Mouse (Mus musculus): ENCODE results near the gene Adgrg2. TPM values are rescaled to one million over a fixed set of nuclear protein-coding genes. Genes with fewer than 3 reads are reported as not detected.

Adgrg2 gene
- total RNA-seq (2021) (1 to 10 TPM; 3.9 to 4.8 TPM), polyA plus RNA-seq (2012; rRNA removed) (0.65 and 1.00 TPM in 2 replicates)
- long read RNA-seq, result 0 reads

DNA sequence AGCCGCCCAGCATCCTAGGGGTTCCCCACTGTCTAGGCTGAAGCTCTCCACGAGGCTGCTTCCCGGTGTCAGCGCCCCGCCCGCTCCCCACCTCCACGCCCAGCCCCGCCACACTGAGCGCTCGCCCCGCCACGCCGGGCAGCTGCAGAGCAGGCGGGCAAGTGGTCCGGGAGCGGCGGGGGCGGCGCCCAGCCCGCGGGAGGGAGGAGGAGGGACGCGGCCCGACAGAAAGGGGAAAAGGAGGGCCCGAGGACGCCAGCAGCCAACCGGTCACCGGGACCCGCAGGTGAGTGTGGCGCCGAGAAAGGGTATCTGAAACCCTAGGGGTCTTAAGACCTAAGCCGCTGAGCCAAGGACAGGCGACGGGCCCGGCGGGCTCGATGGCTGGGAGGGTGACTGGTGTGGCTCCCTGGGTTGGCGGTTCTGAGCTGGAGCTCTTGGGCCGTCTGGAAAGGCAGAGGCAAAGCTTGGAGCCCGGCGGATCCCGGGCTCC lies at the start of gene Adgrg2:
TSS of gene Adgrg2 (plus strand) at position 227 of the 493 bp plus-strand sequence.
- peak; percentile 40 for DNase-seq

DNA sequence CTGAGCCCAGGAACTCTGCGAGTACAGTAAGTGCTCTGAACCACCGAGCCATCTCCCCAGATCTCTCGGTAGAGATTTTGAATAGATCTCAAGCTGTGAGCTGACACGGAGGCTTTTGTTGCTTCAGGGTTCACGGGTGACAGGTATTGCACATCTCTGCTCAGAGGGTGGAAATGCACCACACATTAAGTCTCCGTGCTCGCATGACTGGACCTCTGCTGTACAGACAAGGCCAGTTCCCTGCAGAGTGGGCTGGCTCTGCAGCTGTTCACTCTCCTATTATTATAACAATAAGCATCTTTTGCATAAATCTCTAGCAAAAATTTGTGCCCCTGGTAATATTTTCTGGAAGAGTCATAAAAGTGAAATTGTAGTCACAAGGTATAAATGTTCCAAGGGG lies 39.5 kb upstream of the Adgrg2 start:
- no peak for DNase-seq

DNA sequence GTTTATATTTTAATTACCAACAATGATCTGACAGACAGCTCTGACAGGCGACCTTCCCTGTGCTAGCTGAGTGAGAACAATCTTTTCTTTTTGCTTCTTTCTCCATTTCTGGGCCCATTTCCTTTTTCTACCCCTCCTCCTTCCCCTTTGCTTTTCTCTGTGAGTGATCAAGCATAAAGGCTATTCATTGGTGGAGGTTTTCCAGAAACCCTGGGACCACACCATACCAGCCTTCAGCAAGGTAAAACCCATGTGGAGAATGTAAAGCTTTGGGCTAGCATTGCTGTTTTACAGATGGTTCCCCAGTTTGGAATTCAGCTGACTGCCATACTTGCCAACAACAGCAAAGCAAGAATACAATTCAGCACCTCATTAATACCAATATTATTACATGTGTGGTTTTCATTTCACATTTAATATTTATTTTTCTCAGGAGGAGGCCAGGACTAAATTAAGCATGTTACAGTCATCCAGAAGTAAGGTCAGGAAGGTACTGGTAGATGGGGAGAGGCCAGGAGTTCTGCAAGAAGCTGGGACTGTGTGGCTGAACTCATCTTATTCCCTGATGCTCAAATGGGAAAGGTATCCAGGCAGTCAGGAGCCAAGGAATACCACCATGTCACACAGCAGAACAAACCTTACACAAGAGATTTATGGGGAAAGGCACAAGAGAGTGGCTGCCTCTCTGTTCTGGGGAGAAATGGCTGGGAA lies 38.4 kb upstream of the Adgrg2 start:
- DNase-seq, result no peak

DNA sequence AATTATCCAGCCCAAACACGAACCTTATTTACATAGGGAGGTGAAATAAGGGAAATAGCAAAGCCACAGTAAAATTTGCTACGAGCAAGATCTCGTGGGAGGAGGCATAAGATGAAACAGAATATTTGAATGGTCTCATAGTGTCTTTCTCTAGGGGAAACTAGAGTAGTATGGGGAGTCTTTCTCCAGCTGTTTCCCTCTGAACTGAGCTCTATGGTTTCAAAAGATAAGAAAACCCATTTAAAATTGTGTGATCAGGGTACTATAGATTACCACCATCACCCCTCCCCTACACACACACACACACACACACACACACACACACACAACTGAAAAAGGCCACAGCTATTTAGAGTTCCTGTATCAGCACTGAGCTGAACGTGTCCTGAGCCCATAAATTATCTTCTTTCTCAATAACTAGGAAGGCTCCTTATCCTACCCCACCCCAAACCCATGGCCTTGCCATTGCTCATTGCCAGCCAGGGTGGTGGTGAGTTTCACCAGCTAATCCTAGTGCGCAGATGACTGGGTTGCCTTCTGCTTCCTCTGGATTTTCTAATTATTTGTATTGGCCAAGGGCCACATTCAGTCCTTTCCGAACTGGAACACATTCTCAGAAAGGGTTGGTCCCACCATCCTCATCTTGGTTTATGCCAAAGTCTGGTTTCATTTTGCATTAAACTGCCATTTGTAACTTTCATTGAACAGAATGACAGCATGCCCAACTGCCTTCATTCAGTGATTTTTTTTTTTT lies 5.6 kb upstream of the Adgrg2 start:
- DNase-seq, result peak; percentile 69

DNA sequence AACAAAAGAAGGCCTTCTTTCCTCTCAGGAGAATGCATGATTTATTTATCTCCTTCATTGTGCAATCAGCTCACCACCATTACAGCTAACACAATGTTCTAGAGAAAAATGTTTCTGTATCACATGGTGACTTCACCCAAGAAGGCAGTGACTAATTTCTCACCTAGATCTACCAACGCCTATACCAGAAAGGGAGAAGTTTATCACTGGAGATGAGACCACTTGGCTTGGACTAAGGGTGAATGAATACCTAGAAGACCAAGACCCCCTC lies 5.1 kb upstream of the Adgrg2 start:
- peak; percentile 3 for DNase-seq

DNA sequence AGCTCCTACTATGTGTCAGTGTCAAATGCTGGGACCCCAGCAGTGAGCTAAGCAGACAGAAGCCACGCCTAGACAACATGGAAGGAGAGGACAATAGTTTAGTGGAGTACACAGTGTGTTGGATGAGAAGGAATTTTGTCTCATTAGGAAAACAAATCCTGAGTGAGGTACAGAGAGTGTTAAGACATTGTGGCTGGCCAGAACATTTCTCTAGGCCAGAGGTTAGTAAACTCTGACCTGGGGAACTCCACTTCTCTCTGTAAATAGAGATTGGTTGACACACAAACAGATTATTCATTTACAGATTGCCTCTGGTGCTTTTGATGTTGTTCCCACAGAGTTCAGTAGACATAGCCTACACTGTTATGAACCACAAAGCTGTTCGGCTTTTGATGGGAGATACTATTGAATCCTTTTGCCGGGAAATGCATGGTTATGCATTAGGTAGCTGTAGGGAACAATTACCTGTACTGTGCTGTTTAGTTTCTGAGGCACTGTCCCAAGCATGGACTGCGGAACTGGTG lies 22.5 kb downstream of the Adgrg2 start:
- DNase-seq, result no peak

DNA sequence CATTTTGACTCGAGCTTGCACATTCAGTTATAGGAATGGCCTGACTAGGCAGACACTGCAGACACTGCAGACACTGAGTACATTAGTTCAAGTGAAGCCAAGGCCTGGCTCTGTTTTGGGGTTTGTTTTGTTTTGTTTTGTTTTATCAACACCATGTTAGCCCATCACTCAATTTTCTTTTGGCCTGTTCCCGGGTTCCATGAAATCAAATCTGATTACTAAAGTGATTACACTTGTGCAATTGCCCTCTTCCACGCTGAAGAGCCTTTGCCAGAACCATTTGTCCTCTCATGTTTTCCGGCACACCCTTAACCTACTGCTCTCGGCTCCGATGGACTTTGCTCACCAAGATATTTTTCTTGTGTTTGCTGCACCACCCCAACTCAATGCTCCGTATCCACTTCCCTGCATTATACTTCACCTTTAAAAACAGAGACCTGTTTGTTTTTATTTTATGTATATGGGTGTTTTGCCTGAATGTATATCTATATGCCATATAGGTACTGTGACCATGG lies 23.4 kb downstream of the Adgrg2 start:
- no peak for DNase-seq

DNA sequence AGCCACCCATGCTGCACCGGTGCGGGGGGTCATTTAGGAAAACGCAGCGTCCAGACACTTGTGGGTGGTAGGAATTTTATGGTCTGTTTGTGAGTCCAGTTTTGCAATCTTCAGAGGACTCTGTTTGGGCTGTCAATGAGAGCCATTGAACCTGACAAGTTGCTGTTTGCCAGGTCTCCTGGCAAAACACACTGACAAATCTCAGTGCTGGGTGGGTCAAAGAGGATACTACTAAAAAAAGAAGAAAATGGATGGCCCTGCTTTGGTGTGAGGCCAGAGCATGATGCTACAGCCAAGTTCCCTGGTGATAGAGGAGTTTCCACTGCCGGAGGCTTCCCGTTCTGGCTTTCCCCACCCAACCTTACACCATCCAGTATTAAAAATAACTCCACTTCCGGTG lies 27.9 kb downstream of the Adgrg2 start:
- DNase-seq, result peak; percentile 15

DNA sequence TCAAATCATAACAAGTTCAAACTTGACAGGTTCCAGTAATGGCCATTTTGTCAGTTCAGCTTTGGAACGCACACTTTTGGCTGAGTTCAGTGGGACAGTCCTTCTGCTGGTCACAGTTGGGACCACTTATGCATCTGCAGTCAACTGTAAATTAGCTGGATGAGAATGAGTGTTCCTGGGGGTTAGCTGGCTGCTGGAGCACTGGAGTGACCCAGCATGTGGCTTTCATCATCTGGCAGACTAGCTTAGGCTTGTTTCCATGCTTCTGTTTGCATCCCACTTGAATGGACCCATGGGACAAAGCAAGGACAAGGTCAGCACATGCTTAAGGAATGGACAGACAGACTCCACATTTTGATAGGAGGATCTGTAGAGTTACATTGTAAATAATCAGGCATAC lies 33.2 kb downstream of the Adgrg2 start:
- DNase-seq, result no peak

DNA sequence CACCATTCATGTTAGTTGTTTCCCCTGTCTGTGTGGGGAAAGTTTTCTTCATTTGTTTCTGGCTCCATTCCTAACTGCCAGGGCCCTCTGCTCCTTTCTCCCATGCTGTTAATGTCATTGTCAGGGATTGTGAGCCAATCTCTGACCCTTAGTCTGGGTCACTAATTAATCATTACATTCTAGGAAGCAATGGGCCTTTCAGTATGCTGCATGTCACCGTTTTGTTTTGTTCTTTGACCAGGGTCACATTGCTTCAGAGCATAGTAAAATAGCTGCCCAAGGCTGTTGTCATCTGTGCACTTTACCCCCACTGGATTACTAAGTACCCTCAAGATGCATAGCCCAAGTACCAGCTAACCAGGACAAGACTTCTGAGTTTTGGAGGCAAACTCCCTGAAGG lies 36.0 kb downstream of the Adgrg2 start:
- DNase-seq, result peak; percentile 33

DNA sequence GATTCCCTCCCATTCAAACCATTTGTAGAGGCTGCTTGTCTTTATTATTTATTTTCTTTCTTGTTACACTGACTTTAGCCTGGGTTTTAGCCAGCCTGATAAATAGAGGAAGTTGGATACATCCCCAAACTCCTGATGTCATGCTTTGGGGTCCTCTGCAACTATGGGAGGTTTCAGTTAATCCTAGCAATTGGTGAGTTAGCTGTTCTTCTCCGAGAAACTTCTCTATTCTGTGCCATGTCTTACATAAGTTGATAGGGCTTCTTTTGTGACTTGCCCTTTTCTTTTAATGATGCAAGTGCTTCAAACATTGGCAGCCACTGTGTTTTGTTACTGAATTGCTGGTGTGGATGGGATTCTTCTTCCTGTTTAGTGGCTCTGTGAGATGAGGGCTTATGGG lies 36.4 kb downstream of the Adgrg2 start:
- DNase-seq, result no peak

DNA sequence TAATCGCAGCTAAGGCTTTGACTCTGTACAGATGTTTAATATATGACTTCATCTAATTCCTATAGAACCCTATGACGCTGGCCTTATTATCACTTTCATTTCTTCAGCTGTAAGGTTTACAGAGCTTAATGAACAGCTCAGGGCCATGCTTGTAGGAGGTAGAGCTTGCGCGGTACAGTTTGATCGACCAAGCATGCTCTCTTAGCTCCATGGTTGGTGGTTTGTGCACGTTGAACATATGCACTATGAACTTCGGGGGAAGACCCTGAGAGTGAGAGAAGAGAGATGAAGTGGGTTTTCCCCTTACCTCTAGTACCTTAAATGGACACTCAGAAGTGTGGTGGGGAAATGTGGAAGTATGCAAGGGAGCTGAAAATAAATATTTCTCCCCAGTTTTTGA lies 41.7 kb downstream of the Adgrg2 start:
- no peak for DNase-seq

DNA sequence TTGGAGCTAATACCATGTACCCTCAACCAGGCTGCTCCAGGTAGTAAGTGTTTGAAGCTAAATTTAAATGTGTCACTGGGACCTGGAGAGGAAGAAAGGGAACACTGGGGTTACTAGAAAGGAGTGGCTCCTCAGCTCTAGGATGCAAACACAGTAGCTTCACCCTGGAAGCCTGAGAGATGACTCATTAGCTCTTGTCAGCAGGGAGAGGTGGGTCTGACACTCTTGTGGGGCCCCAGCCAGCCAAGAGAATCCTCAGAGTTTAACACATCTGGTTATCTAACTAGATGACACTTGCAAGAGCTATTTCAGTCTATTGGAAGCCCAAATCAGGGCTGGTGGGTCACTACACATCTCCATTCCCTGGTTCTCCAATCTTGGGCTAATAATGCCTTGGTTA lies 50.8 kb downstream of the Adgrg2 start:
- DNase-seq, result no peak

DNA sequence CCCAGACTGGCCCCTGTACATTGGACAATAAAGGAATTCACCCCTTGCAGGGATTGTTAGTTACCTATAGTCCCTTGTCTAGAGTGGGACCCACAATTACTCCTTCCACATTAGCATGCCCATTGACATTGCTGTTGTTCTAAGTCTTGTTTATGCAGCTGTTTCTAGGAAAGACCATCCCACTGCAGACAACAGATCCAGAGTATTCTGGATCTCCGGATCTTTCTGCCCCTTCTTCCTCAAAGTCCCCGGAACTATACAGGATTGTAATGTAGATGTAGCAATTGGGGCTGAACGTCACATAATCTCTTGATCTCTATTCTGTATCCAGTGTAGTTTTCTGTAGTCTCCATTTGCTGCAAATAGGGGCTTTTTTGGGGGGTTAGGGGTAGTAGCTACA lies 57.9 kb downstream of the Adgrg2 start:
- no peak for DNase-seq

DNA sequence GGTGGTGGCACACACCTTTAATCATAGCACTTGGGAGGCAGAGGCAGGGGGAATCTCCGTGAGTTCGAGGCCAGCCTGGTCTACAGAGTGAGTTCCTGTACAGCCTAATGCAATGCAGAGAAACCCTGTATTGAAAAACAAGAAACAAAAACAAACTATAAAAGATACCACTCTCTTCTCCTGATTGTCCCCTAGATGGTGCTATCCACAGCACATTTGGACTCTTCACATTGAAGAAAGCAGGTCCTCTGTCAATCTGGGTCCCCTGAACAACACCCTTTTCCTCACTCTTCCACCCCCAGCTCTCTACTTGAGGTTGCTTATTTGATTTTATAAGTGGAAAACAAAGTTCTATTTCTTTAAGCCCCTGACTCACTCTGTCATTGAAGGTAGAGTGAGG lies 58.9 kb downstream of the Adgrg2 start:
- DNase-seq, result no peak

DNA sequence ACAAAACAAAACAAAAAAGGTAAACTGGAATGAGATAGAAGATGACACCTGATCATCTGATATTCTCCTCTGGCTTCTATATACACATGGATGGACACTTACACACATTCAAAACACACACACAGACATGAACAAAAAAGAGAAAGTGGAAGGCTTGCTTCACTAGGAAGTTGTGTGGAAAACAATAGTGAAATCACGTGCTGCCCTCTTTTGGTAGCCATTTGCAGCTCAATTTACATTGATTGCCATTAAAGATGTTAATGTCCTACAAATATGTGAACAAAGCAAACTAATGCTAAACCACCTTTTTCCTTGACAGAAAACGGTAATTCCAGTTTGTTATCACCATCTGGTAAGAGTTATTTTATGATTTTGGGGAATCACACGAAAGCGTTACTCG lies 65.2 kb downstream of the Adgrg2 start:
- no peak for DNase-seq

DNA sequence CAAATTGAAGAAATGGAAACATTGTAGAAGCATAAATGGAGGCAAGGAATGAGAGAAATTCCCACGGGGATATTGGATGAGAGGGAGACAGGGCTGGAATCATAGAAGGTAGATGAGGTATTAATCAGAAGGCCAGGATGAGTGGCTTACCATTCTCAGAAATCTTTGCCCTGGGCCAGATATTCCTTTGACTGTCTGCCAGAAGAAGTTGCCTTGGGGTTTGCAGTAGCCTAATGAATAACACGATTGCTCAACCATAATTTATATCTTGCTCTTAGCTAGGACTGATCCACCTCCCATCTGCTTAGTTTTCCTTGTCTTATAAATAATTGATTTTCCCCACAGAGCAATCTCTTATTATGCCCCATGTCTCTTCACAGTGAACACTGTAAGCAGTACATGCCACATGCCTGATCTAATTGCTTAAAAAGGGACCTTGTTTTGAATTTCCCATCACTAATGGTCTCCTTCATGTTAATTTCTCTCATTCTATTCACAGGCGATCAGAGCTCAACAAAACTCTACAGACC lies 80.8 kb downstream of the Adgrg2 start:
- DNase-seq, result peak; percentile 54

DNA sequence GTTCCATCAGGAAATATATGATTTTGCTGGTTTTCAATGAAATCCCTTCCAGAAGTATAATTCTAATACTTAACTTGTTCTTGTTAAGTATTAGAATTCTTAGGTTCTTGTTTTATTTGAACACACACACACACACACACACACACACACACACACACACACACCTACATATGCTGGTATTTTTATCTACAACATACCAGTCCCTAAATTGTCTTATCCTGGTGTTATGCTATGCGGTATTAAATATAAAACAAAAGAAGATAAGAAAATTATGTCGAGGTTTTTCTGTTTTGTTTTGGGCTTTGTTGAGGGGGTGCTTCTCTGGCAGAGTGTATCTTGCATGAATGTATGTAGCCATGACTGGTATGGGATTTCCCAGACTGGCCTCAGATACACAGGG lies 99.3 kb downstream of the Adgrg2 start:
- DNase-seq, result no peak

DNA sequence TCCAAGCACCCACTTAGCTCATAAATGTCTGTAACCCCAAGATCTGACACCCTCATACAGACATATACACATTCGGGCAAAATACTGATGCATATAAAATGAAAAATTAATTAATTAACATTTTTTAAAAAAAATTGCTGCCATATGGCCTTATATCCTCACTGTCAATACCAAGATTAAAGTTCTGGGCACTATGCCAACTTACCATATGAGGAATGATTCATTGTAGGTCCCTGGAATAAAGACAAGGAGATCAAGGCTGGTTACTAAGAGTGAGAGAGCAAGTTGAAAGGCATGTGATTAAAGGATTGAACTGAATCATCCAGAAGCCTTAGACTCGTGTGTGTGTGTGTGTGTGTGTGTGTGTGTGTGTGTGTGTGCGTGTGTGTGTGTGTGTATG lies 103.8 kb downstream of the Adgrg2 start:
- DNase-seq, result peak; percentile 14

DNA sequence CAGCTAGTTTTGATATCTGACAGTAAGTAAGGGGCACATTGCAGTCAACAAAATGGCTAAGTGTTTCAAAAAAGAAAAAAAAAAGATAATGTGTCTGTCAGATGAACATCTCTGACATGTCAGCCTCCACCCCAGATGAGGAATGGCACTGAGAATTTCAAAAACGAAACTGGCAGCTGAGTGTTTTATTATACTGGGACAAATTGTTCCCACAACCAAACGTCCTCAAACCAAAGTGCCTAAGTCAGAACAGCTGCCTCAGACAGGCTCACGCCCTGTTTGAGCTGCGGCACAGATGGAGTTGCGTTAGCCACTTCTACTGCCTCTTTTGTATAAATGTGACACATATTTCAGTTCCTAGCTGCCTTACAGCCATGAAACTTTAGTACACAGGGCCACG lies 104.4 kb downstream of the Adgrg2 start:
- DNase-seq, result no peak

DNA sequence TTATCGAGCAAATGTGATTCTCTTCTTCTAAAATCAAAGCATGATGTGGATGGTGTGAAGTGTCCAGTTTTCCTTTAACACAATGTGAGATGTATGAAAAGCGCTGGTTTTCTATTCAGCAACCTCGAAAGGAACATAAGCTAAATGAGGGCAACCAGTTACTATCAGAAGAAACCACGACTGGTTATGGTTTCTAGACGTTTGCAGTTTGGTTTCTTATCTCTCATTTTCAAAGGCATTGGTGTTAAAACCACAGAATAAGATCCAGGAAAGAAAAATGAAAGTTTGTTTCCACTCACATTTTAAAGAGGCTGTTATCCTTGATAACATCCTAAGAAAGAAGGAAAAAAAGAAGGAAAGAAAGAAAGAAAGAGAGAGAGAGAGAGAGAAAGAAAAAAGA lies 106.0 kb downstream of the Adgrg2 start:
- no peak for DNase-seq

DNA sequence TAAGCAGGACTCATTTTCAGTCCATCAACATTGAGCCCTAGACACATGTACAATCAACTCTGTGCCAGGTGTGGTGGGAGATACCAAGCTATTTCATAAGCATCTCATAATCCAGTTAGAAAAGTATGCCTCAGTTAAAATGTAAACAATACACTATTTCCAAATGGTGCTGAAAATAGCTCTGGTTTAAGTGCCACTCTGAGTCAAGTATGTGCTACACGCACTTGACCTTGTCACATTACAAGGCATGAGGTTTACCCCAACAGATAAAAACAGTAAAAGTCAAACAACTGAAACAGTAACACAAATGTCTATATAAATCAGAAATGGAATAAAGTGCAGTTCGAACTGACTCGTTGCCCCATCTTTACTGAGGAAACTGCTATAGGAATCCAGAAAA lies 110.6 kb downstream of the Adgrg2 start:
- no peak for DNase-seq

DNA sequence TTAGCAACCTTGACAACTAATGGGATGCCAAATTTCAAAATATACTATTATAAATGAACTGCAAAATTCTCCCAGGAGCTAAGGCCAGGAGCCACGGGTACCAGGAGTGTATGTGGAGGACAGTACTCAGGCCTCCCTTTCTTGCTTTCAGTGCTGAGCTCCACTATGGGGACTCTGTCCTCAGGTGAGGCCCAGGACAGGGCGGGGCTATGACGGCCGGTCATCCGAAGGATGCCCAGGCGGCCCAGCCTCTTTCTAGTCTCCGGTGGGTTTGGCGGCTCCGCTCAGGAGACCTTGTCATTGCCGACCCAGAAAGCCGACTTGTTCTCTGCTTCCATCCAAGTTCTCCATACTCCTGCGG lies 111.2 kb downstream of the Adgrg2 start:
- no peak for DNase-seq
